ENCODE assay signal across 8 mouse cellular contexts in the genomic region with DNA sequence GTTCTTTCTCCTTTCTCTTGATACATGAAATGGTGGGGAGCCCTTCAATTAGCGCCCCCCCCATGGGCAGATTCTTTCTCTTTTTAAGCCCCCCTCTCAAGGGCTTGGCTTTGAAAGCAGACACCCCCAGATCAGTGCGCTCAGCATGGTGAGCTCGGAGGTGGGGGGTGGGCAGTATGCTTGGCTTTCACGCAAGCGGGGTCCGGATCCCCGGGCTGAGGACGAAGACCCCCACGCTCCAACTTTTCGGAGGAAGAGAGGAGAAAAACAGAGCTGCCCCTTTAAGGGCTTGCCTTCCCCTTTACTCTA. TPM values are rescaled to one million over a fixed set of nuclear protein-coding genes. Genes with fewer than 3 reads are reported as not detected.
DNase-seq lines count a peak whose midpoint lies in the region; ATAC-seq and TF ChIP-seq lines count a peak whose summit lies in the region.

No protein-coding gene starts in this region.

- peaks cover 15% of the 10 kb centered on the region for H3K4me1 ChIP-seq in lung, embryonic 14.5 days (ENCODE audit: insufficient read depth)
- H3K4me1 ChIP-seq in forebrain, embryonic 13.5 days, result peaks cover 63% of the 10 kb centered on the region
- H3K4me1 ChIP-seq in limb, embryonic 13.5 days, result peaks cover 49% of the 10 kb centered on the region
- H3K4me1 ChIP-seq in neural tube, embryonic 15.5 days, result peaks cover 57% of the 10 kb centered on the region

- H3K36me3 ChIP-seq in lung, embryonic 14.5 days (ENCODE audit: insufficient read depth), result no peaks in the 10 kb centered on the region
- H3K36me3 ChIP-seq in forebrain, embryonic 13.5 days (ENCODE audit: poor library complexity, severe bottlenecking), result no peaks in the 10 kb centered on the region
- H3K36me3 ChIP-seq in limb, embryonic 13.5 days, result no peaks in the 10 kb centered on the region
- no peaks in the 10 kb centered on the region for H3K36me3 ChIP-seq in neural tube, embryonic 15.5 days

- H3K4me3 ChIP-seq in lung, embryonic 14.5 days (ENCODE audit: low read depth, low read length), result peak overlapping the region; percentile 79
- peak overlapping the region; percentile 85 for H3K4me3 ChIP-seq in forebrain, embryonic 13.5 days
- peak overlapping the region; percentile 83 for H3K4me3 ChIP-seq in limb, embryonic 13.5 days
- H3K4me3 ChIP-seq in neural tube, embryonic 15.5 days (replicated peaks), result peak overlapping the region; percentile 84

- peak overlapping the region; percentile 80; the same call in 1 of the 2 replicates for H3K27ac ChIP-seq in lung, embryonic 14.5 days (ENCODE audit: low read depth)
- H3K27ac ChIP-seq in forebrain, embryonic 13.5 days, result peak overlapping the region; percentile 40; the same call in 1 of the 2 replicates
- peak overlapping the region; percentile 90; the same call in 1 of the 2 replicates for H3K27ac ChIP-seq in limb, embryonic 13.5 days
- peak overlapping the region; percentile 87 for H3K27ac ChIP-seq in neural tube, embryonic 15.5 days (replicated peaks)

- H3K9ac ChIP-seq in lung, embryonic 14.5 days, result peak overlapping the region; percentile 82
- peak overlapping the region; percentile 90 for H3K9ac ChIP-seq in forebrain, embryonic 13.5 days
- peak overlapping the region; percentile 91 for H3K9ac ChIP-seq in limb, embryonic 13.5 days
- H3K9ac ChIP-seq in neural tube, embryonic 15.5 days (replicated peaks), result peak overlapping the region; percentile 86

- peak overlapping the region; percentile 92 for H3K4me2 ChIP-seq in lung, embryonic 14.5 days
- H3K4me2 ChIP-seq in forebrain, embryonic 13.5 days, result peak overlapping the region; percentile 77
- peak overlapping the region; percentile 84 for H3K4me2 ChIP-seq in limb, embryonic 13.5 days (replicated peaks)
- peak overlapping the region; percentile 96 for H3K4me2 ChIP-seq in neural tube, embryonic 15.5 days

- no peaks in the 10 kb centered on the region for H3K27me3 ChIP-seq in lung, embryonic 14.5 days (ENCODE audit: insufficient read depth, low read length)
- 0 out of 2 replicates have a peak, but pooled peaks cover 5% of the 10 kb centered on the region for H3K27me3 ChIP-seq in forebrain, embryonic 13.5 days
- 0 out of 2 replicates have a peak, but pooled peaks cover 2% of the 10 kb centered on the region for H3K27me3 ChIP-seq in limb, embryonic 13.5 days
- no peaks in the 10 kb centered on the region for H3K27me3 ChIP-seq in neural tube, embryonic 15.5 days (replicated peaks)

- H3K9me3 ChIP-seq in lung, embryonic 14.5 days (ENCODE audit: low read depth, low read length), result no peaks in the 10 kb centered on the region
- H3K9me3 ChIP-seq in forebrain, embryonic 13.5 days (replicated peaks), result no peaks in the 10 kb centered on the region
- H3K9me3 ChIP-seq in limb, embryonic 13.5 days, result no peaks in the 10 kb centered on the region
- H3K9me3 ChIP-seq in neural tube, embryonic 15.5 days (replicated peaks), result no peaks in the 10 kb centered on the region

- ATAC-seq in lung, embryonic 14.5 days (ENCODE audit: insufficient read depth), result no peak
- ATAC-seq in forebrain, embryonic 13.5 days, result no peak
- no peak for ATAC-seq in limb, embryonic 13.5 days (ENCODE audit: low FRiP score, low read depth)
- no peak for ATAC-seq in neural tube, embryonic 15.5 days (ENCODE audit: low FRiP score)
- no peak for ATAC-seq in CD4-positive, CD25-positive, alpha-beta regulatory T cell, adult 4 months

- no peak for TF ChIP-seq CTCF in lung, embryonic 14.5 days (IDR thresholded peaks at IDR 0.05; ENCODE audit: low read depth)

- 0% methylated on average over 9 of the region's 10 CpGs for WGBS in lung, embryonic 14.5 days
- 2% methylated on average over 10 of the region's 10 CpGs for WGBS in forebrain, embryonic 13.5 days
- WGBS in limb, embryonic 13.5 days, result 0% methylated on average over 10 of the region's 10 CpGs
- WGBS in neural tube, embryonic 15.5 days, result 3% methylated on average over 9 of the region's 10 CpGs

- no peak for DNase-seq in lung, embryonic 14.5 days
- DNase-seq in lung, postnatal 36 days, result no peak
- DNase-seq in embryo, embryonic 11 days, result no peak
- DNase-seq in urinary bladder, adult 18-20 months (ENCODE audit: low spot score in 2 of 2), result no peak

RNA-seq across cellular contexts. Expression of gene Peli2, which starts 0.2 kb away (rescaled TPM):
- 16.0 and 16.5 TPM in 2 replicates for polyA plus RNA-seq in lung, embryonic 14.5 days (2014; fragmentation: Nextera tagmentation; extraction: Ambion mirVana)
- 8.4 and 8.5 TPM in 2 replicates for polyA plus RNA-seq in forebrain, embryonic 13.5 days (2015; fragmentation: Nextera tagmentation; extraction: Ambion mirVana)
- polyA plus RNA-seq in limb, embryonic 13.5 days (2015; fragmentation: Nextera tagmentation; extraction: Ambion mirVana), result 9.0 and 10.4 TPM in 2 replicates
- 6.8 and 7.0 TPM in 2 replicates for polyA plus RNA-seq in neural tube, embryonic 15.5 days (2015; fragmentation: Nextera tagmentation; extraction: Ambion mirVana)
- polyA plus RNA-seq in CD4-positive, CD25-positive, alpha-beta regulatory T cell, adult 4 months (2017; shearing (Covaris generic)), result 1 to 10 TPM in 1 of 2 experiments, under 1 TPM in 1; 0.37 to 1.4 TPM

Comparison
In these comparisons a context has a peak if more than half of its experiments do, and no peak if none do; other contexts are left out.
1. H3K27ac ChIP-seq: peak in every context shown above with its lines; median percentile 90 in limb, embryonic 13.5 days; 87 in neural tube, embryonic 15.5 days; 80 in lung, embryonic 14.5 days; 40 in forebrain, embryonic 13.5 days.